13 mouse cellular contexts compared by ENCODE assay signal in the genomic region with DNA sequence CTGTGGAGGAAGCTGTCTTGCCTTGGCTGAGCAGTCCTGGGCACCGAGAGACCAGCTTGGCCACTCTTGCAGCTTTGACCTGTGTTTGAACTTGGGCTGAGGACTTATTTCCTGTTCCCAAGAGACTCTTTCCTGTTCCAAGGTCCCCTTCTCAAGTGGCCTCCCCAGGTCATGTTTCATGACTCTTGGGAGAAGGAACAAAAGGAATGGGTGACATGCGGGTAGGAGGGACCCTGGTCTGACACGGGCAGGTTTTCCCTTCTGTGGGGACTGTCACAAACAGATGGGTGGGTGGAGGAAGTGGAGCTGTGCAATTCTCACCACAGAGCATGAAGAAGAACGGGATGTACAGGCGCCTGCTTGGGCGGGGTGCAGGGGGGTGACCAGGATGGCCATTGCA. TPM values are rescaled to one million over a fixed set of nuclear protein-coding genes. Genes with fewer than 3 reads are reported as not detected.
A peak's percentile ranks its signal among the peaks of the same experiment; 100 is the strongest.
DNase-seq lines count a peak whose midpoint lies in the region; ATAC-seq lines count a peak whose summit lies in the region.
"Had no signal": no experiment of that assay in that cellular context is flagged by ENCODE, and none has a peak within 500 bp of the region (broad histone marks: within the 10 kb centered on the region; RNA-seq: fewer than 3 reads in every experiment).

No protein-coding gene starts in this region.

- no peaks in the 10 kb centered on the region for H3K9me3 ChIP-seq in kidney, embryonic 16.5 days (ENCODE audit: low read length)
- no peaks in the 10 kb centered on the region for H3K9me3 ChIP-seq in lung, embryonic 15.5 days
- H3K9me3 ChIP-seq: embryonic facial prominence, embryonic 13.5 days; heart, embryonic 10.5 days; limb, embryonic 13.5 days; neural tube, embryonic 13.5 days had no signal

- H3K27me3 ChIP-seq in kidney, embryonic 16.5 days (ENCODE audit: insufficient read depth, low read length): no peaks in the 10 kb centered on the region
- no peaks in the 10 kb centered on the region for H3K27me3 ChIP-seq in lung, embryonic 15.5 days
- H3K27me3 ChIP-seq: embryonic facial prominence, embryonic 13.5 days; neural tube, embryonic 13.5 days had no signal

- peak overlapping the region; percentile 1; the same call in 1 of the 2 replicates for H3K9ac ChIP-seq in kidney, embryonic 16.5 days (replicated peaks; ENCODE audit: low read length)
- no peak overlapping the region for H3K9ac ChIP-seq in lung, embryonic 15.5 days
- H3K9ac ChIP-seq: embryonic facial prominence, embryonic 13.5 days; forebrain, postnatal 0 days; limb, embryonic 13.5 days; neural tube, embryonic 13.5 days had no signal

- ATAC-seq in kidney, embryonic 16.5 days (ENCODE audit: low FRiP score, low TSS enrichment): 0 out of 2 replicates have a peak, but pooled peaks have one; percentile 21
- ATAC-seq in lung, embryonic 15.5 days (ENCODE audit: borderline replicate concordance, extremely low read depth, low FRiP score, low TSS enrichment): no peak
- ATAC-seq in CD4-positive, CD25-positive, alpha-beta regulatory T cell, adult 4 months: no peak
- ATAC-seq: forebrain, postnatal 0 days had no signal

- WGBS in kidney, embryonic 16.5 days: 43% methylated on average over 6 of the region's 6 CpGs
- WGBS in lung, embryonic 15.5 days: 53% methylated on average over 6 of the region's 6 CpGs

- DNase-seq in kidney, adult 18-20 months: no peak
- peak; percentile 36 for DNase-seq in induced T-regulatory cell, adult 2 months (ENCODE audit: low read depth)
- peak; percentile 17 for DNase-seq in naive thymus-derived CD4-positive, alpha-beta T cell, adult 2 months (ENCODE audit: low read depth)
- no peak for DNase-seq in retina, postnatal 1 day
- no peak for DNase-seq in right cerebral cortex, postnatal 14 days
- DNase-seq: forebrain, postnatal 0 days had no signal

- no peak overlapping the region for H3K27ac ChIP-seq in kidney, embryonic 16.5 days (ENCODE audit: low read length)
- peak overlapping the region; percentile 35 for H3K27ac ChIP-seq in lung, embryonic 15.5 days
- H3K27ac ChIP-seq: embryonic facial prominence, embryonic 13.5 days; heart, embryonic 10.5 days; limb, embryonic 13.5 days; neural tube, embryonic 13.5 days had no signal

- H3K4me1 ChIP-seq in kidney, embryonic 16.5 days (ENCODE audit: insufficient read depth, low read length): peaks cover 18% of the 10 kb centered on the region
- peaks cover 39% of the 10 kb centered on the region for H3K4me1 ChIP-seq in lung, embryonic 15.5 days

- no peaks in the 10 kb centered on the region for H3K36me3 ChIP-seq in kidney, embryonic 16.5 days (ENCODE audit: insufficient read depth, low read length)
- no peaks in the 10 kb centered on the region for H3K36me3 ChIP-seq in lung, embryonic 15.5 days
- H3K36me3 ChIP-seq: embryonic facial prominence, embryonic 13.5 days; heart, embryonic 10.5 days; limb, embryonic 13.5 days; neural tube, embryonic 13.5 days had no signal

- no peak overlapping the region for H3K4me3 ChIP-seq in kidney, embryonic 16.5 days (ENCODE audit: low read length)
- no peak overlapping the region for H3K4me3 ChIP-seq in lung, embryonic 15.5 days
- H3K4me3 ChIP-seq: embryonic facial prominence, embryonic 13.5 days; heart, embryonic 10.5 days; limb, embryonic 13.5 days; neural tube, embryonic 13.5 days had no signal

- no peak overlapping the region for H3K4me2 ChIP-seq in kidney, embryonic 16.5 days (replicated peaks; ENCODE audit: low read depth, low read length)
- H3K4me2 ChIP-seq in lung, embryonic 15.5 days: no peak overlapping the region
- H3K4me2 ChIP-seq: embryonic facial prominence, embryonic 13.5 days; limb, embryonic 13.5 days; neural tube, embryonic 13.5 days had no signal

RNA-seq across cellular contexts. Expression of a gene that starts 29.3 kb away (rescaled TPM):
- 8.3 and 8.6 TPM in 2 replicates for polyA plus RNA-seq in kidney, embryonic 16.5 days (2015; fragmentation: Nextera tagmentation; extraction: Ambion mirVana)
- 10.8 and 11.0 TPM in 2 replicates for polyA plus RNA-seq in lung, embryonic 15.5 days (2015; fragmentation: Nextera tagmentation; extraction: Ambion mirVana)
- polyA plus RNA-seq in CD4-positive, CD25-positive, alpha-beta regulatory T cell, adult 4 months (2017; shearing (Covaris generic)): under 1 TPM in 1 of 2 experiments, not detected in 1; 0.34 TPM

RNA-seq across cellular contexts. Expression of a gene that starts 32.4 kb away (rescaled TPM):
- 9.6 and 11.2 TPM in 2 replicates for polyA plus RNA-seq in kidney, embryonic 16.5 days (2015; fragmentation: Nextera tagmentation; extraction: Ambion mirVana)
- polyA plus RNA-seq in lung, embryonic 15.5 days (2015; fragmentation: Nextera tagmentation; extraction: Ambion mirVana): 19.2 and 20.5 TPM in 2 replicates
- not detected for polyA plus RNA-seq in CD4-positive, CD25-positive, alpha-beta regulatory T cell, adult 4 months (2017; shearing (Covaris generic))

RNA-seq across cellular contexts. Expression of a gene that starts 58.0 kb away (rescaled TPM):
- polyA plus RNA-seq in kidney, embryonic 16.5 days (2015; fragmentation: Nextera tagmentation; extraction: Ambion mirVana): 8.1 and 9.2 TPM in 2 replicates
- 5.9 and 6.0 TPM in 2 replicates for polyA plus RNA-seq in lung, embryonic 15.5 days (2015; fragmentation: Nextera tagmentation; extraction: Ambion mirVana)
- polyA plus RNA-seq in CD4-positive, CD25-positive, alpha-beta regulatory T cell, adult 4 months (2017; shearing (Covaris generic)): 1 to 10 TPM; 3.0 to 4.7 TPM

Comparison
In these comparisons a context has a peak if more than half of its experiments do, and no peak if none do; other contexts are left out.
1. DNase-seq: peak in induced T-regulatory cell, adult 2 months (single experiment) and naive thymus-derived CD4-positive, alpha-beta T cell, adult 2 months (single experiment); none in kidney, adult 18-20 months (single experiment), retina, postnatal 1 day (single experiment) and right cerebral cortex, postnatal 14 days (single experiment).
2. RNA of a gene that starts 32.4 kb away (polyA plus RNA-seq): 19.2 to 20.5 TPM in lung, embryonic 15.5 days and 9.6 to 11.2 TPM in kidney, embryonic 16.5 days; not detected in CD4-positive, CD25-positive, alpha-beta regulatory T cell, adult 4 months; every median in the first group is over 10 times any median in the second.